23 mouse cellular contexts compared by ENCODE assay signal in genomic region chr15:23396646-23397045, GRCm38 (mm10).
DNase-seq lines count a peak whose midpoint lies in the region; ATAC-seq lines count a peak whose summit lies in the region.
"Had no signal": no experiment of that assay in that cellular context is flagged by ENCODE, and none has a peak within 500 bp of the region (broad histone marks: within the 10 kb centered on the region; RNA-seq: fewer than 3 reads in every experiment).

No protein-coding gene starts in this region.

- no peak overlapping the region for H3K4me3 ChIP-seq in neural tube, embryonic 15.5 days (replicated peaks)
- H3K4me3 ChIP-seq: forebrain, embryonic 13.5 days; heart, adult 2 months; heart, embryonic 13.5 days; hindbrain, embryonic 15.5 days; liver, embryonic 15.5 days had no signal

- H3K9me3 ChIP-seq in neural tube, embryonic 15.5 days (replicated peaks) = no peaks in the 10 kb centered on the region
- H3K9me3 ChIP-seq: forebrain, embryonic 13.5 days; heart, embryonic 13.5 days; hindbrain, embryonic 15.5 days; liver, embryonic 15.5 days had no signal

- H3K4me2 ChIP-seq in neural tube, embryonic 15.5 days = no peak overlapping the region
- H3K4me2 ChIP-seq: forebrain, embryonic 13.5 days; heart, embryonic 13.5 days; hindbrain, embryonic 15.5 days; liver, embryonic 15.5 days; lung, embryonic 14.5 days had no signal

- no peaks in the 10 kb centered on the region for H3K4me1 ChIP-seq in neural tube, embryonic 15.5 days
- H3K4me1 ChIP-seq: forebrain, embryonic 13.5 days; heart, embryonic 13.5 days; hindbrain, embryonic 15.5 days; liver, embryonic 15.5 days had no signal

- peak; percentile 28 to 51 for DNase-seq in layer of hippocampus, adult 18-20 months (ENCODE audit: low spot score in 2 of 2)
- DNase-seq in layer of hippocampus, postnatal 25 days (ENCODE audit: extremely low spot score in 1 of 2, low spot score in 1 of 2) = no peak
- DNase-seq in cerebellum, adult 11-12 months = peak; percentile 87
- peak; percentile 97 for DNase-seq in cerebellum, adult 9-10 months
- peak; percentile 75 to 87 for DNase-seq in cerebellum, postnatal 36 days
- DNase-seq in frontal cortex, postnatal 25 days (ENCODE audit: low spot score in 2 of 2) = no peak
- DNase-seq in thymus, postnatal 4 days = no peak
- DNase-seq: adrenal gland, postnatal 25 days; heart, adult 2 months; heart, postnatal 10 days; kidney, adult 8-10 months; kidney, postnatal 4 days; lung, embryonic 14.5 days; lung, postnatal 14 days; midbrain, embryonic 14.5 days; thymus, adult 2 months had no signal

- H3K36me3 ChIP-seq in neural tube, embryonic 15.5 days = no peaks in the 10 kb centered on the region
- H3K36me3 ChIP-seq: heart, embryonic 13.5 days; hindbrain, embryonic 15.5 days; liver, embryonic 15.5 days had no signal

- no peak overlapping the region for H3K27ac ChIP-seq in neural tube, embryonic 15.5 days (replicated peaks)
- H3K27ac ChIP-seq: forebrain, embryonic 13.5 days; heart, adult 2 months; heart, embryonic 13.5 days; hindbrain, embryonic 15.5 days; kidney, postnatal 0 days; liver, embryonic 15.5 days had no signal

- H3K27me3 ChIP-seq in neural tube, embryonic 15.5 days (replicated peaks) = no peaks in the 10 kb centered on the region
- H3K27me3 ChIP-seq: forebrain, embryonic 13.5 days; heart, embryonic 13.5 days; hindbrain, embryonic 15.5 days; liver, embryonic 15.5 days had no signal

- H3K9ac ChIP-seq in neural tube, embryonic 15.5 days (replicated peaks) = no peak overlapping the region
- H3K9ac ChIP-seq: forebrain, embryonic 13.5 days; heart, embryonic 13.5 days; hindbrain, embryonic 15.5 days; liver, embryonic 15.5 days; lung, embryonic 14.5 days had no signal

- ATAC-seq in neural tube, embryonic 15.5 days (ENCODE audit: low FRiP score) = no peak
- ATAC-seq: CD4-positive, CD25-positive, alpha-beta regulatory T cell, adult 4 months; forebrain, embryonic 13.5 days had no signal

Comparison
In these comparisons a context has a peak if more than half of its experiments do, and no peak if none do; other contexts are left out.
1. DNase-seq: peak in layer of hippocampus, adult 18-20 months (2 of 2), cerebellum, adult 11-12 months (single experiment), cerebellum, adult 9-10 months (single experiment) and cerebellum, postnatal 36 days (2 of 2); none in layer of hippocampus, postnatal 25 days (0 of 2), frontal cortex, postnatal 25 days (0 of 2) and thymus, postnatal 4 days (single experiment).